Mouse (Mus musculus) adrenal gland, postnatal 10 days (tissue): Measurements from ENCODE around the gene Atp13a2. TPM values are rescaled to one million over a fixed set of nuclear protein-coding genes. Genes with fewer than 3 reads are reported as not detected.

ENCODE experiments used
- DNase-seq: peaks from one replicate; pipeline ENCODE4 v3.0.0; 2021; ENCODE audit warnings: mixed read lengths
- total RNA-seq, 2 experiments: library from RNA; stranded (reverse); gene quantifications; 2 replicates each; pipeline ENCODE4 v1.2.3; 2021

Atp13a2 gene
- total RNA-seq, 2 experiments from 2014 or later: 31.9 to 39.9 TPM

DNA sequence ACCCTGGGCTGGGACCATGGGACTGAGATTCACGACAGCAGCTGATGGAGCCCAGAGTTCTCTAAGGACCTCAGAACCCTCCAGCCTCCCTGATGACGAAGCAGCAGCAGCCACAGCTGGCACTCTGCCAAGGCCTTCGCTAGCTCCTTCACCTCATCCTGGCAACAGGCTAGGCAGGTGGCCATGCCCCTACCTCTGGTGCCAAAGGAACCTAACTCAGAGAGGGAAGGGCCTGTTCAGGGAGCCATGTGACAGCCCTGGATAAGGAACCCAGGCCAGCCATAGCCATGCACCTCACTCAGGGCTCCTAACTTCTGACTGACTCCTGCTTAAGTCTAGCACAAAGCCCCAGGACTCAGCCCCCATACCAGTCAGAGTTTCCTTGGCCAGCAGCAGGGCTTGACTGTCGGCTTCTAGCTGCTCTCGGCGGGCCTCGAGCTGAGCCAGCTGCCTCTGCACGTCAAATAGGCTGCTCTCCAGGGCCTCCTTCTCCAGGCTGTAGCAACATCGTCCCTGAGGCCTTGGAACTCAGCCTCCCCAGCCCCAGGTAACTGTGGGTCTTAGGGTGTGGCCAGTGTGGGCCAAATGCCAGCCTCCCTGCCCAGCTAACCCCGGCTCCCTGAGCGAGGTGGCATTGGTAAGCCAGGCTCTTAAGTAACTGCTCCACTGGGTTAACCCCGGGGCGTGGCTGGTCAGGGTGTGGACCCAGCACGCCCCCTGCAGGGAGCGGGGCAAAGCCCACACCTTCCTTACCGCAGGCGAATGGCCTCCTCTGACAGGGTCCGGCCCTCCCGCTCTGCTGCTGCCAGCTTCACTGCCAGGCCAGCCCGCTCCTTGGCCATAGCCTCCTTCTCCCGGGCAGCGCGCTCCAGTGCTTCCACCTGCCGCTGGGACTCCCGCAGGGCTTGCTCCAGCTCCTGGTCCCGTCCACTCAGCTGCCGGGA is 47.2 kb downstream of the Atp13a2 start:
- peak; percentile 76 for DNase-seq

DNA sequence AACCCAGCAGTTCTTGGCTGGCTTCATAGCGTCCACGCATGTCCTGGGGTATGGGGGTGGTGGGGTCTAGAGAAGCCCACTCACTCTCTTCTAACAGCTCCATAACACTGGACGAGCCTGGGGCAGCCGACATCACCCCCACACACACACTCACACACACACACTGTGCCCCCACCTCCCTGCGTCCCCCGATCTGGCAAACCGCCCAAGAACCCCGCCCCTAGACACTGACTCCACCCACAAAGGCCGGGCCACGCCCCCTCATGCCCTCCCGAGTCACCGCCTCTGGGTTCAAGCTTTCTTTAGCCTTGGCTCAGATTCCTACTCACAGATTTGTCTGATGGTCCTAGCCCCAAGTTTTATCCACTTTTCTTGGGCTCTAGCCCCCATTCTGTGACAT is 54.4 kb downstream of the Atp13a2 start:
- DNase-seq: peak; percentile 64

DNA sequence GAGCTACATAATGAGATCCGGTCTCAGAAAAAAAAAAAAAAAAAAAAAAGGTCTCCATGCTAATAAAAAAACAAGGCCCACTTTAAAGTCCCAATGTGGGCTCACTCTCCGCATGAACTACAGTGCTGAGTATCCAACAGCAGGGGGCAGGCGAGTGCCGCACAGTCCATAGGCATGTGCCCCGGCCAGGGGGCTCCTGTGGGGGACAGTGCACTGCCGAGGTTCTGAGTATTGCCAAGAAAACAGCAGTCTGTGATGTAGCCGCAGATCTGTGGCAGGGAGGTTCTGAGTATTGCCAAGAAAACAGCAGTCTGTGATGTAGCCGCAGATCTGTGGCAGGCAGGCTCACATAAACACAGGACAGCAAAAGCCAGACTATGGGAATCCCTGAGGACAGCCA is 58.1 kb downstream of the Atp13a2 start:
- DNase-seq: peak; percentile 72

DNA sequence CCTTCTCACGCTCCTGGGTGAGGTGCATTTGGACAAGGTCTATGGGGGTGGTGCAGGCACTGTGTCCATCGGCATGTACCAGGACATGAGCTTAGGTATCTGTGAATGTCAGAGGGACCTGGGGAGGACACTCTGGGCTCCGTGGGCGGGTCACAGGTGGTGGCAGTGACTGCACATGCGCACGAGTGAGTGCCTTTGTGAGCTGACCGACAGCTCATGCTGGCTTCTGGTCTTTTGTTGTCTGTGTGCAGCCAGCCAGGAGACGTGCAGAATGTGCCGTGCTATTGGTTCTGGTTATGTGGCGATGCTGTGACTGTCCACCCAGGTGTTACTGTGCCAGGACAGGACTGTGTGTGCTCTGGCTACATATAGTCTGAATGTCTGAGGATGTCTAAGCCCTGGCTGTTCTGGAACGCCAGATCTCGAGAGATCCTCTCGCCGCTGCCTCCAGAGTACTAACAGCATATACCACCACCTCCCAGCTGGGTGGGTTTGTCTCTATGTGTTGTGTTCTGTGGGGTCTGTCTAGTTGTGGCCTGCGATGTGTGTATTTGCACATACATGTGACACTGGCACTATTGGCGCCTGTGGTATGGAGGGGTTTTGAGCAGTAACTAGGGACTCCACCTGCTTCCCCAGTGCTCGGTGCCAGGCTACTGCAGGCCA is 62.3 kb downstream of the Atp13a2 start:
- no peak for DNase-seq

DNA sequence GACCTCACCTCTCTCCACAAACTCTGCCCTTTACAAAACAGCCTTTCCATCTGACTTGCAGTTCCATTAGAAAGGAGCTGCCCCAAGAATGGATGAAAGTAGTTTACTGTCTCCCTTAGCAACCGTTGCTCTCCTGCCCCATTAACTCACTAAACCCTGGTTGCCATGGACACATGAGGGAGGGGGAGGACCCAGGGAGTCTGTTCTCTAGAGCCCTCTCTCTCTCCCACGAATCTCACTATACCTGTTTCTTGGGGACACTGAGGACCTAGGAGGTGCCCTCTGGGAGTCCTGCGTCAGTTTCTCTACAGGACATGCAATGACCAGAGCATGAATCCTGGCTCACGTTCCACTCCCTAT is 62.8 kb downstream of the Atp13a2 start:
- no peak for DNase-seq

DNA sequence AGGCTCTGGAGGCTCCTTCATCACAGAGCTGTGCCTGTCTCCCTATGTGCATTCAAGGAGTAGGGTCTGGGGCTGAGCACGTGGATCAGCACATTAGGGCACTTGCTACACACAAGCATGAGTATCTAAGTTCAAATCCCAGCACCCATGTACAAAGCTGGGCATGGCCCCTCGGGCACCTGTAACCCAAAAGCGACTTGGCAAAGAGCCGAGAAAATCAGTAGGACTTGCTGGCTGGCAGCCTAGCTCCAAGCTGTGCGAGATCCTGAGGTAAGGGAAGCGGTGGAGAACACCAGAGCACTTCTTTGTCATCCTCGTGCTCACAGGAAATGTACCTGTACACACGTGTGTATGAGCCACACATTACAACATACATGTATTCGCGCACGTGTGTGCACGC is 65.8 kb downstream of the Atp13a2 start:
- DNase-seq: no peak

DNA sequence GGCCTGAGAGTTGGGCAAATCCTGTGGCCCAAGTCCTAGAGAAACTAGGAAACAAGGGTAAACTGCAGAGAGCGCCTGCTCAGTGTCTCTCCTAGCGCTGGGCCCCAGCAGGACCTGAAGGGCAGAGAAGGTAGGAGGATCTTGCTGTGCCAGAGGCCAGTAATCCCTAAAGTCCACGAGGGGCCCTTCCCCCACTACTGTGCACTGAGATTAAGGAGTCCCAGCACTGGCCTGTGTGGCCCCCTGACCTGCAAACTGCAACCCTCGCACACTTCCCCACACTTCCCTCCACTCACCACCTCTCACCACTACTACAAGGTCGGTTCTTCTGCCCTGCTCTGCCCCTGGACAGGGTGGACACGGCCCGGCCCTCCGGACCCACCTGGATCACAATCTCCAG is 66.5 kb downstream of the Atp13a2 start:
- DNase-seq: no peak

DNA sequence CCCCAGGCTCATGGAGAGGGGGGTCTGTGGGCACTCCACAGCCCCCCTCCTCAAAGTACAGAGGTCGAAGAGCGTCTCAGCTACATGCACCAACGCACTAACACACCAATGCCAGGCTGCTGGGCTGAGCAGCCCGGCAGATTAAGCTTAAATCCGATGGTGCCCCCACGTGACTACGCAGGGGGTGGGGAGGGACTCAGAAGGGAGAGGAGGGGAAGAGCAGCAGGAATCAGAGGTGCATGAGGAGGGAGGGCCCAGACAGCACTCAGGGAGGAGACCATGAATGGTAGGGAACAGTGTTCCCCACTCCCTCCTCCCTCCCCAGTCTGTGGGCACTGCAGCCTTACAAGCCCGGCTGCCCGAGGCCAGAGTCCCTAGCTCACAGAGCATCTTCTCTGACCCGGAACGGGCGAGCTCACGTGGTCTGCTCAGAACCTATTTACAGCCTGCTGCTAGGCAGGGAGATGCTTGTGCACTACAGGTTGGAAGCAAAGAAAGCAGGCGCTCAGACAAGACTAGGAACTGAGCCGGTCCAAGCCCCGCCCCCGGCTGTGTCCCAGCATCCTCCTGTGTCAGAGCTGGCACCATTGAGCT is 67.0 kb downstream of the Atp13a2 start:
- DNase-seq: no peak

Other genes starting within 250 kb of the Atp13a2 start
- under 1 TPM in 1 of 2 experiments, not detected in 1; 0.55 TPM for gene Padi6, start 244.2 kb upstream of the Atp13a2 start, total RNA-seq
- gene Padi4, start 212.6 kb upstream of the Atp13a2 start, total RNA-seq: 1 to 10 TPM; 1.1 to 1.2 TPM
- under 1 TPM in 1 of 2 experiments, not detected in 1; 0.24 TPM for gene Padi3, start 176.2 kb upstream of the Atp13a2 start, total RNA-seq
- not detected for gene Padi1, start 141.1 kb upstream of the Atp13a2 start, total RNA-seq
- 1 to 10 TPM; 2.4 to 5.5 TPM for gene Padi2, start 80.5 kb upstream of the Atp13a2 start, total RNA-seq
- gene Sdhb, start 25.7 kb upstream of the Atp13a2 start, total RNA-seq: 100 to 1,000 TPM; 722 to 784 TPM
- 10 to 100 TPM; 46.9 to 50.7 TPM for gene Mfap2, start 23.5 kb downstream of the Atp13a2 start, total RNA-seq
- 10 to 100 TPM in 1 of 2 experiments, 1 to 10 TPM in 1; 6.7 to 13.2 TPM for gene Crocc, start 73.7 kb downstream of the Atp13a2 start, total RNA-seq
- gene Necap2, start 91.5 kb downstream of the Atp13a2 start, total RNA-seq: 10 to 100 TPM; 54.5 to 57.1 TPM
- not detected for gene Spata21, start 101.5 kb downstream of the Atp13a2 start, total RNA-seq
- gene Szrd1, start 152.9 kb downstream of the Atp13a2 start, total RNA-seq: 100 to 1,000 TPM; 111 to 115 TPM
- gene Fbxo42, start 161.0 kb downstream of the Atp13a2 start, total RNA-seq: 10 to 100 TPM; 16.6 to 21.2 TPM
- 1 to 10 TPM; 1.5 to 1.7 TPM for gene Rsg1, start 227.1 kb downstream of the Atp13a2 start, total RNA-seq